Mouse (Mus musculus) spleen, postnatal 10 days (tissue): Measurements from ENCODE around the gene S100a11.
"Not testable (repeated sequence)": the region's sequence is repeated elsewhere in the genome, so short reads cannot be mapped to it uniquely, and the experiment has no call there.

Experiments used
- DNase-seq, 2 experiments: peaks; one replicate each; pipeline ENCODE4 v3.0.0; 2021 to 2022; ENCODE audit warnings: low spot score in 2 of 2

Gene S100a11

DNA sequence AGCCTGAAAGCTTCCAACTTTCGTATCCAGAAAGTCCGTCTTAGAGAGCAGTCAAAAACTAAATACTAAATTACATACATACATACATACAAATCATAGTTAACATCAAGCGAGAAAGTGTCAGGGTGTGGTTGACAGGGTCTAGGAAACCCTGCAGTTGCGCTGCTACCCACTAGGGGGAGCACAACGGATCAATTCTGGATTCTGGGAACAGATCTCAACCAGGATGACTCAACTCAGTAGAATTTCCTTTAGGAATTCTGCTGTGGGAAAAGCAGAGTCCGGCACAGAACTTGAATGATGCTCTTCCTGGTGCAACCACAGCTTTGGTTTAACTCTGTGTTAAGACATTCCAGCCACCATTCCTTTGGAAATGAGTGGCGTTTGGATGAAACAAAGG lies 2.3 kb downstream of the S100a11 start:
- DNase-seq: peak in 1 of 2 experiments; percentile 52

GRCm38 (mm10) chr3:93527300-93527699 lies 7.0 kb downstream of the S100a11 start:
- no peak for DNase-seq

DNA sequence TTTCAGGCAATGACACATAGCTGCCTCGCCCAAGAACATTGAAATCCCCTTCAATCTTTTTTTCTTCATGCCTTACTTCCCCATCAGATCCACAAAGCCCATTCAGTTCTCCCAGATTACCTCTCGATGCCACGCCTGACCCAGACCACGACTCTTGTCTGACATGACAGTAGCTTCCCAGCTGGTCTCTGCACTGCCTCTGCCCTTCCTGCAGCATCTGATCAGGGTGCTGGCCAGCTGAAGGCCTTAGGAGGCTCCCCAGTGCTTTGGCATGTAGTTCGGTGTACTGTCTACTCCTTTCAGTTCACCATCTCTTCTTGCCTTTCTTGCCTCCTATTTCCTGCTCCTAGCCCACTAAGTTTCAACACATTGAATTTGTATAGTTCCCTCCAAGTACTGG lies 8.5 kb downstream of the S100a11 start:
- DNase-seq: no peak

- DNase-seq: no peak
These were observed 16.8 kb downstream of the S100a11 start for GRCm38 (mm10) chr3:93537068-93537576.

GRCm38 (mm10) chr3:93538486-93538885 lies 18.2 kb downstream of the S100a11 start:
- no peak for DNase-seq

GRCm38 (mm10) chr3:93541501-93541900 lies 21.2 kb downstream of the S100a11 start:
- DNase-seq: no peak

DNA sequence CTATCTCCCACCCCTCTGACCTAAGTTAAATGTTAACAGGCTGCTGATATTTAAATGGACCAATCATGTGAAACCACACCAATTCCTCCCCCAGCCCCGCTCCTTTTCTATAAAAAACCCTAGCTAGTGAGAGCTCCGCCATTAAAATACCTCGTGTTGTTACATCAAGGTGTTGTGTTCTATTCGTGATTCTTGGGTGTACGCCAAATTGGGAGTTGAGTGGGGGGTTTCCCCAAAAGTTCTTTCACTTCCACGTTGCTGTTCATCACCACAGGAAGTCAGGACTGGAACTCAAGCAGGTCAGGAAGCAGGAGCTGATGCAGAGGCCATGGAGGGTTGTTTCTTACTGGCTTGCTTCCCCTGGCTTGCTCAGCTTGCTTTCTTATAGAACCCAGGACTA lies 23.9 kb downstream of the S100a11 start:
- DNase-seq: not testable (repeated sequence)

- peak; percentile 76 to 88 for DNase-seq
These were observed 26.9 kb downstream of the S100a11 start for GRCm38 (mm10) chr3:93547099-93547648.

GRCm38 (mm10) chr3:93547749-93548540 lies 27.7 kb downstream of the S100a11 start:
- peak in 1 of 2 experiments; percentile 36 for DNase-seq

- peak in 1 of 2 experiments; percentile 38 for DNase-seq
These were observed 28.4 kb downstream of the S100a11 start for GRCm38 (mm10) chr3:93548541-93549266.

- peak in 1 of 2 experiments; percentile 48 for DNase-seq
These were observed 29.7 kb downstream of the S100a11 start for GRCm38 (mm10) chr3:93549986-93550385.

- no peak for DNase-seq
These were observed 31.9 kb downstream of the S100a11 start for GRCm38 (mm10) chr3:93551950-93552901.

GRCm38 (mm10) chr3:93553311-93553710 lies 33.0 kb downstream of the S100a11 start:
- DNase-seq: no peak

DNA sequence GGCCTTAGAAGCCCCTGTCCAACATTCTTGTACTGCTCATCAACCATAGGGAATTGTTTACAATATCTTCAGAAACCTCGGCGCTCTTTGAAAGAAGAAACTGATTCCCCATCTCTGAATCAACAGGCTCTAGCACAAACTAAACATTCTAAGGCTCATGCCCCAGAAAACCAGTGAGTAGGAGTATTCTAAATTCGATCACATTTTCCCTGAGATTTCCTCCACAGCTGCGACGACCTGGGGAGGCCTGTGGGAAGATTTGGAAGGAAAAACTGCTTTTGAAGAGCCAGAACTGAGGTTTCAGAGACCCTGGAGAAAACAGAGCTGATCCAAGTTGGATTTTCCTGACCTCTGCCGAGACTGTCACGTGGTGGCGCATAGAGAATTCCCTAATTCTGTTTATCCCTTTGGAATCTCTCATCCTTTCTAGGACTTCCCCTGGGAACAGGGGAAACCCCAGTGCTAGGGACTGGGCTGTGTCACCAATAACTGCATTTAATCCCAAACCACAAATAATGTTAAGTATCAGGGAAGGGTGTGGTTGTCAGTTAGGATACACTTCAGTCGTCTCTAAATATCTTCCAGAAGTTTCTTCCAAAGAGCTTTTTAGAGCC lies 33.6 kb downstream of the S100a11 start:
- no peak for DNase-seq

- no peak for DNase-seq
These were observed 34.2 kb downstream of the S100a11 start for GRCm38 (mm10) chr3:93554379-93554980.

DNA sequence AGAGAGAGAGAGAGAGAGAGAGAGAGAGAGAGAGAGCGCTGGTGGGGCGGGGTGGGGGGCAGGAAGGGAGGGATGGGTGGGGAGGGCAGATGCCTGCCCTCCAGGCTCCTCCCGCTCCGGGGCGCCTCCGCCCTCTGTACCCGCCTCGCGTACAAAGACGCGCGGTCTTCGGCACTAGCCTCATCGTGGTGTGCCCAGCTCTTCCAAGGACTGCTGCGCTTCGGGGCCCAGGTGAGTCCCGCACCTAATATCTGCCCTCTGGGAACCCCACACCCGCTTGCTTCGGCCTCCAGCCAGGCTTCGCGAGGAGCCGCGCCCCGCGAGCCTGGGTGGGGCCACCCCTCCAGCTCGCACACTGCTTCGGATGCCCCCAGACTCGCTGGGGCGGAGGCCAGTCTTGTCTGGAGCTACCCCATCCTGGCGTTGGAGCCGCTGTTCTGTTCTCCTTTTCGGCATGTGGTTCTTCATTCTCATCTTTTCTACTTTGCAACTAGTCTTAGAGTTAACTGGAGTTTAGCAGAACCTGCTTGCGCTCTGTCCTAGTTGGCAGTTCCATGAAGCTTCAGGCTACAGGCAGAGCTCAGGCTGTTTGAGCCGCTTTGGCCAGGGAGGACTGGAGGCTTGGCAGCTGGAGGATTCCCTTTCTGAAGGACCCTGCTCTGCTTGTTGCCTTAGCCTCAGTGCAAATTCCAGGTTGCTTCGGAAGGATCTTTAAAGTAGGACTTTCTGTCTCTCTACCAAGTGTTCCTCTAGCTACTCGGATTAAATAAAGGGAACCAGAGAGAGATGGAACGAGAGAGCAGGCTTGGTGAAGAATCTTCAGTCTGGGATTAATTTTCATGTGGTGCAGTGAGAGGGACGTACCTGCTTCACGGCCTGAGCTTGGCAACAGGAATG lies 34.9 kb downstream of the S100a11 start, which contains the start of gene S100a10:
TSS of gene S100a10 (plus strand) at position 100 of the 897 bp plus-strand sequence.
- DNase-seq: peak; percentile 47 to 71

DNA sequence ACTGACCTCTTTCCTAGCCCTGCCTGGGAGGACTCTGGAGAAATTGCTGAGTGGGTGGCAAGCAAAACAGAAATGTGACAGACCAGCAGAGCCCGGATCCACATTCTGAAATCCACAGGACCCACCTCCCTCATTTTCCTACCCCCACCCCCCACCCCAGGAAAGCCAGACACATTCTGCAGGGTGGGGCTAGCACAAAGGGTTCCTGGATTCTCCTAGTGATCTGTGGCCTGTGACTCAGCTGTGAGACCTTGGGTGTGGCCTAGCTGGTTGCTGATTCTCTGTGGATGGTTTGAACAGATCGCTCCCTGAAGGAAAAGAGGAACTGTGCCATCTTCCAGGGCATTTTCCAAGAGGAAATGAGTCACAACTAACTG lies 35.6 kb downstream of the S100a11 start:
- no peak for DNase-seq

- no peak for DNase-seq
These were observed 36.3 kb downstream of the S100a11 start for GRCm38 (mm10) chr3:93556599-93556998.

DNA sequence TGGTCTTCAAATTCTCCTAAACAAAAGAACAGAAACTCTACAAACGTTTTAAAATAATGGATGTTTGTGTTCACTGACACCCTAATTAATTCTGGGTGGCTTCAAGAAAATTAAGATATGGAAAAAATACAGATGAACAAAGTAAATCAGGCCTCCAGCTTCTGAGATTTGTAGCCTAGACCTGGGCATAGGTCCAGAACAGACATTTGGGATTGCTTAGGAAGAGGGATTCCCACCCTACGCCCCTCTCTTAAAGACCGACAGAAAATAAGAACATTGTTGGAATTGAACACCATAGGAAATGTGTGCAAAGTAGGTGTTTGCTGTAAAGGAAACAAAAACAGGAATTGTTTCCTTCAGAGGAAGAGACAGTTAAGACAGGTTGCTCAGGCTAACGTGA lies 37.2 kb downstream of the S100a11 start:
- DNase-seq: no peak
